Mouse (Mus musculus): ENCODE results near the gene Crocc. TPM values are rescaled to one million over a fixed set of nuclear protein-coding genes. Genes with fewer than 3 reads are reported as not detected.
A peak's percentile ranks its signal among the peaks of the same experiment; 100 is the strongest.

Crocc gene
- polyA plus RNA-seq, 2 experiments from 2014 or later = 1.4 TPM; not detected in 1

GRCm38 (mm10) chr4:141020220-141020619 lies 40.1 kb downstream of the Crocc start:
- no peak for ATAC-seq

- ATAC-seq = no peak
Observed at GRCm38 (mm10) chr4:141017657-141018436, 42.5 kb downstream of the Crocc start.

GRCm38 (mm10) chr4:141016311-141016710 lies 44.0 kb downstream of the Crocc start:
- ATAC-seq = no peak

- ATAC-seq = no peak
Observed at GRCm38 (mm10) chr4:141015356-141015755, 45.0 kb downstream of the Crocc start.

- no peak for ATAC-seq
Observed at GRCm38 (mm10) chr4:141014856-141015255, 45.5 kb downstream of the Crocc start.

- no peak for ATAC-seq
Observed at GRCm38 (mm10) chr4:141014114-141014513, 46.2 kb downstream of the Crocc start.

- no peak for ATAC-seq
Observed at GRCm38 (mm10) chr4:141012558-141012957, 47.8 kb downstream of the Crocc start.

GRCm38 (mm10) chr4:141011556-141012328 lies 48.6 kb downstream of the Crocc start:
- ATAC-seq = no peak

GRCm38 (mm10) chr4:141010941-141011429 lies 49.4 kb downstream of the Crocc start:
- no peak for ATAC-seq

GRCm38 (mm10) chr4:141010526-141010925 lies 49.8 kb downstream of the Crocc start:
- no peak for ATAC-seq

- ATAC-seq = no peak
Observed at GRCm38 (mm10) chr4:141010118-141010517, 50.2 kb downstream of the Crocc start, which contains the start of gene Mfap2. Gene Mfap2 (plus strand): TSS chr4:141010418.

- no peak for ATAC-seq
Observed at GRCm38 (mm10) chr4:141008028-141008427, 52.3 kb downstream of the Crocc start.

- no peak for ATAC-seq
Observed at GRCm38 (mm10) chr4:141005983-141006382, 54.4 kb downstream of the Crocc start.

GRCm38 (mm10) chr4:140996812-140997211 lies 63.5 kb downstream of the Crocc start:
- no peak for ATAC-seq

- no peak for ATAC-seq
Observed at GRCm38 (mm10) chr4:140995811-140996210, 64.5 kb downstream of the Crocc start.

- no peak for ATAC-seq
Observed at GRCm38 (mm10) chr4:140993846-140994245, 66.5 kb downstream of the Crocc start.

GRCm38 (mm10) chr4:140992215-140992614 lies 68.1 kb downstream of the Crocc start:
- ATAC-seq = no peak

GRCm38 (mm10) chr4:140989447-140989846 lies 70.9 kb downstream of the Crocc start:
- no peak for ATAC-seq

GRCm38 (mm10) chr4:140988706-140989290 lies 71.6 kb downstream of the Crocc start:
- no peak for ATAC-seq

GRCm38 (mm10) chr4:140987476-140987875 lies 72.9 kb downstream of the Crocc start:
- peak; percentile 40 for ATAC-seq

GRCm38 (mm10) chr4:140986711-140987395 lies 73.5 kb downstream of the Crocc start, which contains the start of gene Atp13a2:
Gene Atp13a2 (plus strand): TSS chr4:140986873.
- ATAC-seq = peak; percentile 78

GRCm38 (mm10) chr4:140986024-140986710 lies 74.2 kb downstream of the Crocc start:
- peak; percentile 36 for ATAC-seq
